Mouse (Mus musculus) heart, postnatal 10 days (tissue): ENCODE data around the gene Crxos. TPM values are rescaled to one million over a fixed set of nuclear protein-coding genes. Genes with fewer than 3 reads are reported as not detected.
"Not testable (repeated sequence)": the region's sequence is repeated elsewhere in the genome, so short reads cannot be mapped to it uniquely, and the experiment has no call there.

Source experiments
- DNase-seq, 2 experiments: peaks; one replicate each; pipeline ENCODE4 v3.0.0; 2021
- intact Hi-C: fragments of 180-260 bp; cut with DNase I; formaldehyde crosslinking; loops from one replicate; pipeline ENCODE4 v1.15.1; 2025
- total RNA-seq, 2 experiments: library from RNA; stranded (reverse); gene quantifications; 2 replicates each; pipeline ENCODE4 v1.2.3; 2021

Gene Crxos
- total RNA-seq = not detected

DNA sequence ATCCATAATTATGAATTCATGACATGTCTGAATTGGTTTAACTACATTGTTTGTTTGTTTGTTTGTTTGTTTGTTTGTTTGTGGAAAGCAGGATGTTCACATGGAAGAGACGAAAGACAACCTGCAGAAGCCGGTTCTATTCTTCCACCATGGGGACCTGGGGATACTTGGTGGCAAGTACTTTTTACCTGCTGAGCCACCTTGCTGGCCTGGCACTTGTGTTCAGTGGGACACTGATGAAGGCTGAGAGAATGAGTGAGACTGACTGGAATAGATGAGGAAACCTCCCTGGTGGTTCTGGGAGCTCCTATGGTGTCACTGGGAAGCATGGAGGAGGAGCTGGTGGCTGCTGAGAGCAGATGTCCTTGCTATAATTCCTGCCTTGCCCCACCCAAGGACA is at the start of gene Crxos:
Crxos (plus strand) TSS at position 301 of the 400 bp plus-strand sequence.
- no peak for DNase-seq
- intact Hi-C loops = no loop called here

DNA sequence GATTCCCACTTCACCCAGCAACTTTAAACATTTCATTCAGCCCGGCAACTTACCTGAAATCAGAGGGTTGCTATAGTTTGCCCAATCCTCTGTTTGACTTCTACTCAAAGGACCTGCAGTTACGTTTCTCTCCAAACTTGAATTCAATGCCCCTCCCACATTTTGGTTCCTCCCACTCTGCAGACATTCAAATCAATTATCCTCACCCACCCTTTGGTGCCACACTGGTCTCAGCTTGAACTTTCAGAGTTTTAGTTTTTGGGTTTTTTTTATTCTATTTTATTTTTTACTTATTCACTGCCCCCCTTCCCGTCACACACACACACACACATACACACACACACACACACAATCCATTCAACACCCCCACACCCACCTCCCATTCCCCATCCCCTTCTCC is 42.8 kb upstream of the Crxos start, which contains the start of gene Obox6:
Obox6 (minus strand) TSS at position 101 of the 400 bp plus-strand sequence.
- intact Hi-C loops = no loop called here
- no peak for DNase-seq

DNA sequence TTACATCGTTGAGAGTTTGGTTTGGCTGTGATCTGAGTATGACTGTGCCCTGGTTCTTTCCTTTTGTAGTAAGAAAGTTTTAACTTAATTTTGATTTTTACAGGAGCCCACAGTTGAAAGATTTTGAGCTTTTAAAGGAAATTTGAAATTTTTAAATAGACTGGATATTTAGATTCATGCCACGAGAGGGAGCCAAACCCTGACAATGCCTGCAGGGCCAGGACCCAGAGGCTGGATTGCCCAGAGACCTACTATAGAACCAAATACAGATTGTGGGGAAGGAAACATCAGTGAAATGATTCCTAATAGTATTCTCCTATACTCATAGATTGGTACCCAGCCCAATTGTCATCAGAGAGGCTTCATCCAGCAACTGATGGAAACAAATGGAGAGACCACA is 22.8 kb upstream of the Crxos start:
- intact Hi-C loops = loop anchor here (5.0 kb wide), 1 partner anchor 53 kb away; no protein-coding TSS in a partner anchor
- peak in 1 of 2 experiments; percentile 9 for DNase-seq

DNA sequence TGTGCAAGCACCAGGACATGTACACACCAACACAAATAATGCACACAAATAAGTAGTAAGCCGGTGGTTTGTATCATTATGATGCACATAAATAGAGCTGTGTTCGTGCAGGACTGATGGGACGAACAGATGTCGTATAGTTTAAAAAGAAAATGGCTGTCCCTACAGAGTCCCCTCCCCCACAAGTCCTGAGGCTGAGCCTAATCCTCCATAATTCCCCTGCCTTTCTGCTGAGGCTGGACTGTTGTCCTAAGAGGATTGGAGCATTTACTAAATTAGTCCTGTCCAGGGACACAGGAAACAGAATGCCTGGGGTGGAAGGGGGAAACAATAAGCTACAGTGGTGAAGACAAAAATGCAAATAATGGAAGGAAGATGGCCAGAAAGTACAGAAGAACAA is 18.3 kb upstream of the Crxos start:
- DNase-seq = no peak
- intact Hi-C loops = no loop called here

DNA sequence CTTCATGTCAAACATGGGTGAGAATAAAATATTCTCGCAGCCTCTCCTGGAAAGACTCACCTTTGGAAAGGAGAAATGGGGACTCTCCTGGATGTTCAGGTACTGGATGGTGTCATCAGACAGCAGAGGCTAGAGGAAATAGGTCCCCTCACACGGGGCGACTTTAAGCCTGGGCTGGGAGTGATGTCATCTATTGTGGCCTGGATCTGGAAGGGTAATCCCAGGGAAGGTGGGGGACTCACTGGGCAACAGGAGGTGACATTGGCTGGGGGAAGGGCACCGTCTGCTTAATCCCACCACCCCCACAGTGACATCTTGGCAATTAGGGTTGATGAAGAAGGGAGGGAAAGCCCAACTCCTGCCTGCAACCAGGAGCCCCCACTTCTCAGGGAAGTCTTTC is 2.7 kb upstream of the Crxos start, which contains the start of gene Crx:
Crx (minus strand) TSS at position 213 of the 400 bp plus-strand sequence.
- intact Hi-C loops = no loop called here

DNA sequence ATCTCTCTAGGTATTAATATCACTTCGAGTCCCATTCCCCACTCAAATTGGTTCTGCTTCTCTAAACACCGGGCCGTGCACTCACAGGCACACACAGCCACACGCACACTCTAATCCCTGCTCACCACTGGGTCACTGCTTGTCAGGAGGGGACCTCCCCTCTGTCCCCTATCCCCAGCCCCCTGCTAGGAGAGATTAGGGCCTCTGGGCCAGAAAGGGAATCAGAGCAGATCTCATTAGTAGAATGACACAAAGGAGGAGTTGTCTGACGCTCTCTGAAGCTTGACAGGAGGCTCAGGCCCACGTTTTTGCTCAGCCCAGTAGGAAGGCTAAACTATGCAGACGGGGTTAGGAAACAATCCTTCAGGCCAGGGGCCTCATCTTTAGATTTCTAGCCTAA is 1.0 kb upstream of the Crxos start:
- DNase-seq = no peak

More for the DNA sequence above, 2.7 kb upstream of the Crxos start, which contains the start of gene Crx:
- DNase-seq = no peak

DNA sequence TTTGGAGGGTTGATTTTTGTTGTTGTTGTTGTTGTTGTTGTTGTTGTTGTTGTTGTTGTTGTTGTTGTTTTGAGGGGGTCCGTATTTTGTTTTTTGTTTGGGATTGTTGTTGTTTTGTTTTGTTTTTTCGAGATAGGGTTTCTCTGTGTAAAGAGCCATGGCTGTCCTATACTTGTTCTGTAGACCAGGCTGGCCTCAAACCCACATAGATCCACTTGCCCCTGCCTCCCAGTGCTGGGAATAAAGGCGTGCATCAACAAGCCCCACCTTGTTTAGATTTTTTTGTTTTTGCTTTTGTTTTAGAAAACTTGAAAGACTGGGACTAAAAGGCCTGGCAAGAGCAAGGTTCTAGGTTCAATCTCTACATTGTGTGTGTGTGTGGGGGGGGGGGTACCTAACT is 586 bp upstream of the Crxos start:
- intact Hi-C loops = no loop called here
- DNase-seq = no peak

More for the DNA sequence above, 1.0 kb upstream of the Crxos start:
- intact Hi-C loops = no loop called here

DNA sequence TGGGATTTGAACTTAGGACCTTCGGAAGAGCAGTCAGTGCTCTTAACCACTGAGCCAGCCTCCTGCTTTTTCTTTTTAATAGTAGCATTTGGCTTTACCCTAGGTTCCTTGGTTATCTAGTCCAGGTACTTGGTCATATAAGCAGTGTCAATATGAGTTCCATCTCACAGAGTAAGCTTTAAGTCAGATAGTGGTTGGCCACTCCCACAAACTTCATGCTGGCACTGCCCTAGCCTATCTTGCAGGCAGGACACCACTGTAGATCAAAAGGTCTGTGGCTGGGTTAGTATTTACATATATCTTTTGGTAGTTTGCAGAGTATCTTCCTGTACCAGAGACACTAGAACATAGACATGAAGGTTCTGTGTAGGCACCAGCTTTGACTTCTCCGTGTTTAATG is 1.7 kb downstream of the Crxos start:
- DNase-seq = no peak
- intact Hi-C loops = no loop called here

DNA sequence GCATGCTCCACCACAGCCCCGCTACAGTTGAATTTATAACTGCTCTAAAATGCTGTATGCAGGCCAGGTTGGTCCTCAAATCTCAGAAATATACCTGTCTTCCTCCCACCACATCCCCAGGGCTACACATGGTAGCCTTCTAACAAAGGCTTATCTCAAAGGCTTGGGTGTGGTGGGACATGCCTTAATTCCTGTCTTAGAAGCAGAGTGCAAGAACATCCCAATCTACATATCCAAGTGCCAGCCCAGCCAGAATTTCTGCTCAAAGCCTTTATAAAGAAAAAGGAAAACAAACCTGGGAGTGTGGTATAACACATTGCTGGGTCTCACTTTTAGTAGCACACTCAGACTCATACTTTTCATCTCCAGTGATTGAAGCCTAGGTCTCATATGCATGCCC is 11.8 kb downstream of the Crxos start:
- intact Hi-C loops = no loop called here
- no peak for DNase-seq

DNA sequence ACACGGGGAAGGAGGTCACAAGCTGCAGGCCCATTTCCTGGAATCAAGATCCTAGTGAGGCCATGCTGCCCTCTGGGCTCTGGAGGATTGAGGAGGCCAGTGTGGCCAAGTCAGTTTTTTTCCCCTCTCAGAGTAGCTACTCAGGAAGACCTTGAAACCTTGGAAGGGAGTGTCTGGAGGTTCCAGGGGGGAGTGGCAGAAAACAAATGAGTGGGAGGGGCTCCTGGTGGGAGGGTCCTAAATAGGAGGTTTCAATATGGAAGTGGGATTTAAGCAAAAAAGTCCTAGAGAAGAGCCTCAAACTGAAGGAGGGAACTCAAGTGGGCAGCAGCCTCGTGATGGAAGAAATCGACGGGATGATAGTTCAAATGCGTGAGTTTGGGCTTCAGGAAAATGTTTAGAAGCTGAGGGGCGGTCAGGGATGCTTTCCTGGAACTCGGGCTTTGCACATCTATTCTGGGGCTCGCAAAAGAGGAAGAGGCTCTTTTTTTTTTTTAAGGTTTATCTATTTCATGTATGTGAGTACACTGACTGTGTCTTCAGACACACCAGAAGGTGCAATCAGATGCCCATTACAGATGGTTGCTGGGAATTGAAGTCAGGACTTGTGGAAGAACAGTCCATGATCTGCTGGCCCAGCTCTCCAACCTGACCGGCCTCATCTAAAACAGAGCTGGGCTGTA is 19.1 kb downstream of the Crxos start:
- intact Hi-C loops = no loop called here
- no peak for DNase-seq

DNA sequence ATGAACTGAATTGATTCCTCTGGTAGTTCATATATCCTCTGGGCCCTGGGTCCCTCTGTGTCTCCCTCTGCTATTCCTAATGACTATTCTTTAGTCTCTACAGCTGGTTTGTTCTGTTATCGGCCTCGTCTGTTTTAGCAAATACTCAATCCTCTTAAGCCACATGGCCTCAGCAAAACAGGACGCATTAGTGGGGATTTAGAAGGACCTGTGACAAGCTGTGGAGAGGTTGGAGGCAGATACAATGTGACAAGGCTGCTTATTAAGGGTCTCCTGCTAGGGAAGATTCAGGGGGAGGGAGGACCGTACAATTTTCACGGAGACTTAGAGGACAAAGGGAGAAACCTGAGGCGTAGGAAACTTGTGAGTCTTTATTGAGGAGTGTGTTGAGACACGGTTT is 23.4 kb downstream of the Crxos start:
- intact Hi-C loops = no loop called here

DNA sequence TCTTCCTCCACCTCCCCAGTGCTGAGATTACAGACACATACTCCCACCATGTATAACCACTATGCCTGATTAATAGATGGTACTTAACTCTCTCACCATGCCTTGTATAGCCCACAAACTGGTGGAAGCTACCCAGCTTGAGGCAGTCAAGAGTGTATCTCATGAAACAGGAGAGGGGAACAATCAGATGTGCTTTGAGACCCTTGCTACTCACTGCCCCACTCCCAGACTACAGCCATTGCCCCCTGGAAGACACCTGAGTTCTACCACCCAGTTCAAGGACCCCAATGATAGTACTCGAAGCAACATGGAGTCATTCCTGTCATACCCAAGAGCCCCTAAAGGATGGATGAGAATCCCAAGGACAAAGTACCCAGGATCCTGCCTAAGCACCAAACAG is 24.2 kb downstream of the Crxos start:
- intact Hi-C loops = no loop called here
- no peak for DNase-seq

More for the DNA sequence above, 23.4 kb downstream of the Crxos start:
- no peak for DNase-seq

DNA sequence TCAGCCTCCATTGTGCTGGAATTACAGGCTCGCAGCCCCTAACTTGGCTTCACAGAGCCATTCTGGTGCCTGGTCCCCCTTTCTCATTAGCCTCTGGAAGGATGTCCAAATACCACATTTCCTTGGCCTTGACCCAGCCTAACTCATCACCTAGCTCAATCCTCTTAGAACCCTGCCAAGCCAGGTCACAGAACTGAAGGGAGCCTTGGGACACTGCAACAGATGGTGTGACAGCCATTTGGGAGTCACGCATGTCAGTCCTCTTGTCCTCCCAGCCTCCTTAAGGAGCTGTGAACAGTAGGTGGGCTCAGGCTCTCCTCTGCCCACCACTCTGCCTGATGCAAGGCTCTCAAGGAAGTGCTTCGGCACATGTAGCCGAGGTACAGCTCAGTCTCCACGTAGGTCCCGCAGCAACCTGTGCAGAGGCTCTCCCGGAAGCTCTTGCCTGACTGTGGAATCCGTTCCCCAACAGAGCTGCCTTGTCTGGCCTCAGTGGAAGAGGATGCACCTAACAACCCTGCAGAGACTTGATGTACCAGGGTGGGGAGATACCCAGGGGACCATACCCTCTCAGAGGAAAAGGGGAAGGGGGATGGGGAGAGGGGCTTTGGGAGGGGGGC is 25.7 kb downstream of the Crxos start:
- DNase-seq = no peak
- intact Hi-C loops = no loop called here

DNA sequence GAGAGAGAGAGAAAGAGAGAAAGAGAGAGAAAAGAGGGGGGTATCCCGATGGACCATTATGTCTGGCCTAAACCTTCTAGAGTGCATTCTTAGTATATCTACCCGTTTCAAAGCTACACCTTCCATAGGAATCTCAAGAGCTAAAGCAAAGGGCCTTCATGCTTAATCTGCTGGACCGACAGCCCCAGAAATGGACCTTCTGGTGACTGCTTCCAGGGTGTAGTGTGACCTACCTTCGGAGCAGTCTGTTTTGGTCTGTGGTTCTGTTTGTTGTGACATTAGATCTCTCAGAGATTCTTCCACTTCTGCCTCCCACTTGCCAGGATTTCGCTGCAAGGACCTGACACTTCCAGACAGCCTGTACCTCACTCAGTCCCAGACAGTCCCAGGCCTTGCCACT is 28.1 kb downstream of the Crxos start:
- intact Hi-C loops = loop anchor here (5.0 kb wide), 1 partner anchor 53 kb away; no protein-coding TSS in a partner anchor
- DNase-seq = no peak

DNA sequence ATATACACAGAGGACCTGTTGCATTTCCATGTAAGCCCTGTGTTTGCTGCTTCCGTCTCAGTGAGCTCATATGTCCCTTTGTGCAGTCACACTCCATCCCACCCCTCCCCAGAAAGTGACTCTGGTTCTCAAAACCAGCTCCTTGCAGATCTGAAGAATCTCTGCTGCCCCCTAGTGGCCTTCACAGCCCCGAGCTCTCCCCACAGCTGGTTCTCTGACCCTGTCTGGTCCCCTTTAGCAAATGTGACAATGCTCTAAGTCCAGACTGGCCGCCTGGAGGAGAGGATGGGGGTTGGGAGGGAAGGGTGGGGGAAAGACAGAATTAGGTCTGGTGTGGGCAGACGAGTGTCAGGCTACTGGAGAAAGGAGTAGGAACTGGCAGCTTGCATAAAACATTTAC is 29.8 kb downstream of the Crxos start:
- intact Hi-C loops = loop anchor here (5.0 kb wide), 1 partner anchor 55 kb away; no protein-coding TSS in a partner anchor
- DNase-seq = peak; percentile 73 to 86

DNA sequence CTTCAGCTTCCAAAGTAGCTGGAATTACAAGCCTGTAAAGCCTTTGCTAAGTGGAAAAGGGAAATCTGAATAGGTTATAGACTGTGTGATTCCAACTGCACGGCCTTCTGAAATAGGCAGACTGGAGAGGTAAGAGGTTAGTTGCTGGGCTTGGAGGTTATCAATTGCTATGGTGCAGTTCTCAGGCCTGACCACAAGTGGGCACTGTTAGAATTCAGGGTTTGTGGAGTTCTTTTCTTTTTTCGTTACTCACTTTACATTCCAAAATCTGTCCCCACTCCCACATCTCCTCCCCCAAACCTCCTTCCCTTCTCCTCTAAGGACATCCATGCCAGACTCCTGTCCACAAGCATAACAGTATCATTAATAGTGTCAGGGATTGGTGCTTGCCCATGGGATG is 31.8 kb downstream of the Crxos start:
- peak; percentile 31 to 69 for DNase-seq
- intact Hi-C loops = loop anchor here (5.0 kb wide), 1 partner anchor 57 kb away; no protein-coding TSS in a partner anchor

DNA sequence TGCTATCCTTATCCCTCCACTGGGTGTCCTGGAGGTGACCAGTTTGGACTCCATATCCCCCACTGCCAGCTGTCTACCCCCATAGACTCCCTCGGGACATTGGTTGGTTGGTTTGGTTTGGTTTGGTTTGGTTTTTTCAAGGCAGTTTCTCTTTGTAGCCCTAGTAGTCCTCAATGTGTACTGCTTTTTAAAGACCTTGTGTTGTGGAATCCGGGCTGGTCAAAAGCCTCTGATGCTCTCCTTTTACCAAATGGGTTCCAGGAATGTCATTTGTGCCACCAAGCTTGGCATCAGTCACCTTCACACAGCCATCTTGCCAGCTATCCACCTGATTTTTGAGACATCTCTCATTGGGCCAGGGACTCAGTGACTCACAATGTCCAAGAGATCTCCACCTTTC is 32.3 kb downstream of the Crxos start:
- intact Hi-C loops = loop anchor here (5.0 kb wide), 1 partner anchor 57 kb away; no protein-coding TSS in a partner anchor
- DNase-seq = no peak

DNA sequence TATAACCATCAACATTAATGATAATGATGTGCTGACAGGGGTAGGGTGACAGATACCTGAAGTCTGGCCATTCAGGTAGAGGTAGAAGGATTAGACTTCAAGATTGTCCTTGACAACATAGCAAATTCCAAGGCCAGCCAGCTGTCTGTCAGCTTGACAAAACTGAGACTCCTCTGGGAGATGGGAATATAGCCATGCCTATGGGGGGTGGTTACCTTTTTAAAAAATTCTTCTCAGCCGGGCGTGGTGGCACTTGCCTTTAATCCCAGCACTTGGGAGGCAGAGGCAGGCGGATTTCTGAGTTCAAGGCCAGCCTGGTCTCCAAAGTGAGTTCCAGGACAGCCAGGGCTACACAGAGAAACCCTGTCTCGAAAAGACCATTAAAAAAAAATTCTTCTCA is 33.3 kb downstream of the Crxos start:
- intact Hi-C loops, DNase-seq: not testable (repeated sequence)

DNA sequence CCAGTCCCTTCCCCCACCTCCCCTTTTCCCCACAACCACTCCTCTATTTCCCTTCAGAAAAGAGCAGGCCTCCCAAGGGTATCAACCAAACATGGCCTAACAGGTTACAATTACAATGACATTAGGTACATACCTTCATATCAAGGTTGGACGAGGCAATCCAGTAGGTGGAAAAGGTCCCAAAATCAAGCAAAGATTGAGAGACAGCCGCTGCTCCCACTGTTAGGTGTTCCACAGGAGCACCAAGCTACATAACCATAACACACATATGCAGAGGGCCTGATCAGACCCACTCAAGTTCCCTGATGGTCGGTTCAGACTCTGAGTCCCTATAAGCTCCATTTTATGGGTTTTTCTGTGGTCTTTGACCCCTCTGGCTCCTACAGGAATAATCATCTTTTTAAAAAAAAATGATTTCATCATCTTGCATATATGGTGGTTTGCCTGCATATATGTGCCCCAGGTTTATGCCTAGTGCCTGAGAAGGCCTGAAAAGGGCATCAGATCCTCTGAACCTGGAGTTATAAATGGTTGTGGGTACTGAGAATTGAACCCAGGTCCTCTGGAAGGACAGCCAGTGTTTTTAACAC is 33.8 kb downstream of the Crxos start:
- no peak for DNase-seq
- intact Hi-C loops = no loop called here

DNA sequence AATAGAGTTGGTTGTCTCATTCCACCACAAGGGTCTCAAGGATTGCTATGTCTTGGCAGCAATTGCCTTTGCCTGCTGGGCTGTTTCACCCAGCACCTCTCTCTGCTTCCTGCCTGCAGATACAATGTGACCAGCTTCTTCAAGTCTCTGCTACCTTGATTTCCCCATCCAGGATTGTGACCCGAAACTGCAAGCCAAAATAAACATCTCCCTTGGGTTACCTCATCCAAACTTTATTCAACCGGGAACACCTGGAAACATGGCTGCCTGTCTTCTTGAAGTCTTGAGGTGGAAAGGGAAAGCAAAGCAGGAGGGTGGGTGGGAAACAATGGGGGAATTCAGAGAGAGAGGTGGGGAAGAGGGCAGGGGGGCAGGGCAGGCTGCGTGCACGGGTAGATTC is 34.6 kb downstream of the Crxos start:
- intact Hi-C loops = no loop called here
- DNase-seq = no peak

DNA sequence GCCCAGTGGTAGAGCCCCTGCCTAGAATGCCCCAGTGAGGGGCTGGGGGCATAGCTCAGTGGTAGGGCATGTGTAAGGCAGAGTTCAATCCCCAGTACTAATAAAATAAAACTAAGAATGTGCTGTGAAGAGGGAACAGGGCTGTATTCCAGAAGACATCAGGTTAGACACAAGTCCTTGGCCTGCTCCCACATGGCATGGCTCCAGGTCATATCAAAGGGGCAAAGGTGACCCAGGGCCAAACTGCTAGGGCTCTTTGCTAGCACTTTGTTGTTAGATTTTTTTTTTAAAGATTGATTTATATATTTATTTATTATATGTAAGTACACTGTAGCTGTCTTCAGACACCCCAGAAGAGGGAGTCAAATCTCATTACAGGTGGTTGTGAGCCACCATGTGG is 36.0 kb downstream of the Crxos start:
- no peak for DNase-seq
- intact Hi-C loops = no loop called here

DNA sequence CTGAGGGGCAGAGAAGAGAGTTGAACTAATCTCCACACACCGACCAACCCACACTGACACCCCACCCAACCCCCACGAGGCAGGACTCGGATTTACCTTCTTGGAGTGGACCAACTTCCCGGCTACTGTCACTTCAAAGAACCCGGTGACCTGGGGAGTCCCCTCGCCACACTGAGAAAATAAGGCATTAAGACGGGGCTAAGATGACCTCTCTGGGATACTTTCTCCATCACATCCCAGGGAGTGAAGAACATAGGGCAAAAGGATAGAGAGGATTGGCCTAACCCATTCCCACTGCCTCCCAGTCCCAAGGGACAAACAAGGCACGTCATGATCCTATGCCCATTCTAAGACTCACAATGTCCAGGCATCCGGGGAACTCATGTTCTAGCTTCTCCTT is 37.5 kb downstream of the Crxos start:
- no peak for DNase-seq
- intact Hi-C loops = loop anchor here (5.0 kb wide), 1 partner anchor 127 kb away; the partner anchor contains the start of gene Bicra
